Mouse (Mus musculus) erythroblast, embryonic 14.5 days (primary cell): ENCODE measurements around the gene Ggt7. TPM values are rescaled to one million over a fixed set of nuclear protein-coding genes. Genes with fewer than 3 reads are reported as not detected.

Experiments
- H3K27me3 ChIP-seq: 2 replicates; pipeline ENCODE4 v1.6.1; 2012; ENCODE audit warnings: inconsistent platforms; ENCODE audit not compliant: control insufficient read depth
- H3K36me3 ChIP-seq: 2 replicates; pipeline ENCODE4 v1.6.1; 2012; ENCODE audit warnings: mild to moderate bottlenecking, inconsistent platforms; ENCODE audit not compliant: control insufficient read depth
- H3K4me1 ChIP-seq: 2 replicates; pipeline ENCODE4 v1.6.1; 2012; ENCODE audit warnings: inconsistent platforms; ENCODE audit not compliant: control insufficient read depth
- H3K4me3 ChIP-seq: replicated peaks from 2 replicates; pipeline ENCODE3; 2012; ENCODE audit warnings: moderate library complexity, mild to moderate bottlenecking, inconsistent platforms
- H3K9me3 ChIP-seq: 2 replicates; pipeline ENCODE4 v1.6.1; 2012; ENCODE audit warnings: low read length, inconsistent platforms, mixed read lengths; ENCODE audit not compliant: control insufficient read depth
- GATA1 ChIP-seq: IDR thresholded peaks from 2 replicates; pipeline ENCODE4 v1.6.1; 2012; ENCODE audit warnings: low read length, inconsistent platforms, mixed read lengths
- TAL1 ChIP-seq: IDR thresholded peaks from 3 replicates; pipeline ENCODE4 v1.6.1; 2012; ENCODE audit warnings: low read length, inconsistent platforms, mixed read lengths
- polyA plus RNA-seq: library from polyadenylated mRNA; stranded (reverse); fragments of >175 nt; gene quantifications from 2 replicates; pipeline ENCODE4 v1.2.3, GENCODE M21; 2012

Ggt7 gene
- polyA plus RNA-seq: not detected in 2 replicates

DNA sequence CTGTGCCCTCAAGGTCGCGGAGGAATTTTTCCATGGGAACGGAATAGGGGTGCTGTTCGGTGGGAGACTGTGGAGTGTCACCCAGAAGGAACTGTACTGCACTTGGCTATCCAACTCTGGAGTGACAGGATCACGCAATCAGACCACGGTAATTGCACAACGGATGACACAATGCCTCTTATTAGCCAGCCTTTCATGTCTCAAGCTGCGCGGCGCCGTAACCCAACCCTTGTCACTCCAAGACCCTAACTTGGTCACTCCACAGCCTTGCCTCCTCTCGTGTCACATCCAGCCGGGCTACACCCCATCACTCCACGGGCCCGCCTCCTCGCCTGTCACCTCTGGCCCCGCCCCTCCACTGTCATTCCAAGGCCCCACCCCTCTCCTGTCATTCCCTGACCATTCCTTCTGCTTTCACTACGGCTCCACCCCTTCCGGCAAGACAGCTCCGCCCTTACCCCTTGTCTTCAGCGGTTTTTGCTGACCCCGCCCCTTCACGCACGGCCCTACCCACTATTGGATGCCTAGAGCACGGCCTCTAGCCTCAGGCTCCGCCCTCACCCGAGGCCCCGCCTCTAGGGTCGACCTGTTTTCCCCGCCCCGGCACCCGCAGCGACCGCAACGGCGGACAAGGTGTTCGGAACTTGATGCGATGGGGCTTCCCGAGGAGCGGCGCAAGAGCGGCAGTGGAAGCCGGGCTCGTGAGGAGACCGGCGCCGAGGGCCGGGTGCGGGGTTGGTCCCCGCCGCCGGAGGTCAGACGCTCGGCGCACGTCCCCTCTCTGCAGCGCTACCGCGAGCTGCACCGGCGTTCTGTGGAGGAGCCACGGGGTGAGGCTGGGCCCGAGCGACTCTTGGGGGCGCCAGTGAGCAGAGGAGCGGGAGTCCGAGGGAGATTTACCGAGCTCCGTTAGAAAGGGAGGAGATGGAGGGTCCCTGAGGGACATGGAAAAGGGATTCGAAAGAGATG is at the start of gene Ggt7, which contains the start of gene Acss2:
Gene Ggt7 (minus strand): TSS at position 783 of the 969 bp plus-strand sequence.
Gene Acss2 (plus strand): TSS at position 494 of the 969 bp plus-strand sequence.
- no peaks in the 10 kb centered on the region for H3K9me3 ChIP-seq
- H3K4me3 ChIP-seq: peak within 1 kb of the TSS; percentile 86
- peaks cover 2% of the 10 kb centered on the region for H3K36me3 ChIP-seq
- peaks cover 34% of the 10 kb centered on the region for H3K4me1 ChIP-seq
- H3K27me3 ChIP-seq: peaks cover 39% of the 10 kb centered on the region
- TF ChIP-seq GATA1: no peak
- TF ChIP-seq TAL1: no peak

DNA sequence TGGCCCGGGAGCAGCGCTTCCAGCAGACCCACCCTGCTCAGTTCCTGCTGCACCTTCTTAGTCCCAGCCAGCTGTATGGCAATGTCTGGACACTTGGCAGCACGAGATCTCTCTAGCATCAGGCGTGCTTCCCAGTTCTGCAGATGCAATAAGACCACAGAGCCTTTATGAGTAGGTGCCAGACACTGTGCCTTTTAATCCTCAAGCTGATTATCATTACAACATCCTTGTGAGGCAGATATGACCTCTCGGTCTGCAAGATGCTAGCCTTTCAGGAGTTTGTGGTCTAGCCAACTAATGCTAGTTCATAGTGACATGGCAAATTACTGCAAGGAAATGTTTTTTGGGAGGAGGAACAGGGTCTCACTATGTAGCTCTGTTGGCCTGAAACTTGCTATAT is 49.7 kb upstream of the Ggt7 start:
- Histone ChIP-seq H3K36me3 (peaks cover 98% of the 10 kb centered on the region), H3K4me3 (no peak overlapping the region), H3K27me3 (no peaks in the 10 kb centered on the region), H3K4me1 (peaks cover 10% of the 10 kb centered on the region), H3K9me3 (no peaks in the 10 kb centered on the region)
- TF ChIP-seq TAL1 (no peak), GATA1 (no peak)

DNA sequence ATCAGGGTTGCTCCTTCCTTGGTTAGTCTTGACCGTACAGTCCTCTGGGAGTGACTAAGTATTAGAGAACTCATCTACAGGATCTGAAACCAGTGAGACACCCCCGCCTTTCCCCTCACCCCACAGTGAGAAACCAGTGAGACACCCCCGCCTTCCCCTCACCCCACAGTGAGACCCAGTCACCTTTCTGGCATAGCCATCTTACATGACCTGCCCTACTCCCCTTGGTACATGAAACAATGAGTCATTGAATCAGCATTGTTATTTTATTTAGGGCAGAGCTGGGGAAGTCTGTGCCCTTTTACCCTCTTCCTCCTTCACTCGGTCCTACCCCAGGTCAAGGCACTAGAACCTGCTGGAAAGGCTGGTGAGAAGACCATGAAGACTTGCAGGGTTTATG is 44.9 kb upstream of the Ggt7 start:
- H3K4me1 ChIP-seq: peaks cover 14% of the 10 kb centered on the region
- H3K9me3 ChIP-seq: no peaks in the 10 kb centered on the region
- H3K36me3 ChIP-seq: peaks cover 98% of the 10 kb centered on the region
- no peaks in the 10 kb centered on the region for H3K27me3 ChIP-seq
- no peak for TF ChIP-seq TAL1
- no peak for TF ChIP-seq GATA1
- H3K4me3 ChIP-seq: no peak overlapping the region

DNA sequence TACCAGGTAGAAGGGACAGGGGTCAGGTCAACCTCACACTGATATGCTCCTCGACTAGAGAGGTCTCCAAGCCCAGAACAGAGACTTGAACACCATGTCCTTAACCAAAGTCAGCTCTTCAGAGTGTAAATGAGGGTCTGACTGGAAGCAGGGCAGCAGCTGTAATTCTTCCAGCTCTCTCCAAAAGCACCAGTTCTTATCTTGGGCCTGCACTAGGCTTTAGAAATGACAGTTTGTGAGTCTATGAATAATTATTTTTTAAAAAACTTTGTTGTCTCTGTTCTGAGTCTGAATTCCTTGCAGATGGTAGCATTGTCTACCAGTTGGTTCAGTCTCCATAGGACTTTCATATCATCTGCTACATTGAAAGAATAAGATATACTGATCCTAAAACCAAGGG is 44.2 kb upstream of the Ggt7 start:
- Histone ChIP-seq H3K9me3 (no peaks in the 10 kb centered on the region), H3K4me1 (peaks cover 9% of the 10 kb centered on the region), H3K4me3 (no peak overlapping the region), H3K27me3 (no peaks in the 10 kb centered on the region), H3K36me3 (peaks cover 93% of the 10 kb centered on the region)
- TF ChIP-seq GATA1 (no peak), TAL1 (no peak)

DNA sequence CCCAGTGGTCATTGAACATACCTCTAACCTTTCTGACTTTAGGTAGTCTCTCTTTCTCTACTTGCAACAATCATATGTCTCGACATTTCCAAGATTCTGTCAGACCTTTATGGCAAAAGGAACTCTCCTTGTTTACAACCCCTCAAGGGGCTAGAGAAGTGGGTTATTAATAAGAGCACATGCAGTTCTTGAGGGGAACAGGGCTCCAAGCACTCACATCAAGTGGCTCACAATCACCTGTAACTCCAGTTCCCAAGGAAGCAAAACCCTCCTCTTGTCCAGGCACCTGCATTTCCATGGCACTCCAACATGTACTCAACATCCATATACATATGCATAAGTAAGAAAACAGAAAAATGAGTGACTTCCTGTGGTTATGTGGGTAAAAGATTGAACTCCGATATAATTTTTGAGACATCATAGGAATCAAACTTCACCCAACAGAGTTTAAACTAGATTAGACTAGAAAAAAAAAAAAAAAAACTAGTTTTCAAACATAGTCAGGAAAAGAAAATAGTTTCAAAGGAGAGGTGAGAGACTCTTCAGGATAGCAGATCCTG is 36.5 kb upstream of the Ggt7 start:
- no peak for TF ChIP-seq TAL1
- TF ChIP-seq GATA1: no peak
- H3K27me3 ChIP-seq: no peaks in the 10 kb centered on the region
- no peaks in the 10 kb centered on the region for H3K9me3 ChIP-seq
- peaks cover 57% of the 10 kb centered on the region for H3K36me3 ChIP-seq
- peaks cover 24% of the 10 kb centered on the region for H3K4me1 ChIP-seq
- H3K4me3 ChIP-seq: no peak overlapping the region

DNA sequence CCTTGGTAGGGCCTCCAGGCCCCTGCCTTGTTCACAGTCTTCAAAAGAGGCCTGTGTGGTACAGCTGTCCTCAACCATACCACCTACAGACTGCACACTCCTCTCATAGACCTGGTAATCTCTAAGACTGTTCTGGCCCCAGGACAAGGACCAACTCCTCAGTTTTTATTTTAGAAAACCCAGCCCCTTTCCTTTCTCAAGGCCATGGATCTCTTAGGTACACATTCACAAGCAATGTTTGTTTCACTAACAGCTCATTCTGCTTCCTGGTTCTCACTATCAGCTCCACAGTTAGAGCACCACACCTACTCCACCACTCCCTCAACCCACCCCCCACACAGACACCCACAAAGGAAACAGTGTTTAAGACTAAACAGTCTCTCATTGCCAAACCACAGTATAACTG is 34.9 kb upstream of the Ggt7 start:
- Histone ChIP-seq H3K4me3 (no peak overlapping the region), H3K27me3 (no peaks in the 10 kb centered on the region), H3K9me3 (no peaks in the 10 kb centered on the region), H3K36me3 (peaks cover 43% of the 10 kb centered on the region), H3K4me1 (peaks cover 24% of the 10 kb centered on the region)
- no peak for TF ChIP-seq TAL1
- no peak for TF ChIP-seq GATA1

DNA sequence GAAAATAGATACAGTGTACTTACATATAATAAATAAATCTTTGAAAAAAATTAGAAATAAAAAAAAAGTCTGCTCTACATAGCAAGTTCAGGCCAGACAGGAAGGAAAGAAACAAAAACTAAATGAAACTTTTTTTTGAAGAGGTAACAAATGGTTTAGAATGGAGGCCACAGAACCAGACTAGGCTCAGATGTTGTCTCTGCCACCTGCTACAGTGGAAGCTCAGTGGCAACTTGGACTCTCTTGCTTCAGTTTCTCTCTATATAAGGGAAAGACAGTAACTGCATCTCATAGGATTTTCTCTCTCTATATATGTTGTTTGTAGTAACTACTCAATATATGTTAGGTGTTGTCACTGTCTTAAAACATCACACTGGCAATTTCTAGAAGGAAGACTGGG is 34.3 kb upstream of the Ggt7 start:
- H3K9me3 ChIP-seq: no peaks in the 10 kb centered on the region
- peaks cover 24% of the 10 kb centered on the region for H3K4me1 ChIP-seq
- H3K4me3 ChIP-seq: no peak overlapping the region
- H3K27me3 ChIP-seq: no peaks in the 10 kb centered on the region
- peaks cover 42% of the 10 kb centered on the region for H3K36me3 ChIP-seq
- TF ChIP-seq TAL1 (no peak), GATA1 (no peak)

DNA sequence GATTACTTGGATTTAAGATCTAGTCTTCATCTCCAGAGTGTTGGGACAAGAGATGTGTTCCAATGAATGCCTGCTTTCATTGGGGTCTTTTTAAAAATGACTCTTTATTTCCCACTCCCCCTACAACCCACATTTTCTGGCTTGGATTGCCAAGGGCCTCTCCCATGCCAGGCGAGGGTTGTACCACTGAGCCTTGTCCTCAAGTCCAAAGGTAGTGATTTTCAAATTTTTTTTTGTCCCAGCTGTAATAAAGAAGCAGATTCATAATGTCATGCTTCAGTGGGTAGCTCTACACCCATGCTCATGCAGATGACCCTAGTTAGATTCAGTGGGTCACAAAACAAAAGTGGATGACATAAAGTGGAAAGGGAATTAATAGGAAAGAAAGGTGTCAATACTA is 28.9 kb upstream of the Ggt7 start:
- TF ChIP-seq TAL1: no peak
- TF ChIP-seq GATA1: no peak
- no peak overlapping the region for H3K4me3 ChIP-seq
- H3K4me1 ChIP-seq: peaks cover 2% of the 10 kb centered on the region
- H3K27me3 ChIP-seq: no peaks in the 10 kb centered on the region
- H3K36me3 ChIP-seq: peaks cover 18% of the 10 kb centered on the region
- H3K9me3 ChIP-seq: no peaks in the 10 kb centered on the region

DNA sequence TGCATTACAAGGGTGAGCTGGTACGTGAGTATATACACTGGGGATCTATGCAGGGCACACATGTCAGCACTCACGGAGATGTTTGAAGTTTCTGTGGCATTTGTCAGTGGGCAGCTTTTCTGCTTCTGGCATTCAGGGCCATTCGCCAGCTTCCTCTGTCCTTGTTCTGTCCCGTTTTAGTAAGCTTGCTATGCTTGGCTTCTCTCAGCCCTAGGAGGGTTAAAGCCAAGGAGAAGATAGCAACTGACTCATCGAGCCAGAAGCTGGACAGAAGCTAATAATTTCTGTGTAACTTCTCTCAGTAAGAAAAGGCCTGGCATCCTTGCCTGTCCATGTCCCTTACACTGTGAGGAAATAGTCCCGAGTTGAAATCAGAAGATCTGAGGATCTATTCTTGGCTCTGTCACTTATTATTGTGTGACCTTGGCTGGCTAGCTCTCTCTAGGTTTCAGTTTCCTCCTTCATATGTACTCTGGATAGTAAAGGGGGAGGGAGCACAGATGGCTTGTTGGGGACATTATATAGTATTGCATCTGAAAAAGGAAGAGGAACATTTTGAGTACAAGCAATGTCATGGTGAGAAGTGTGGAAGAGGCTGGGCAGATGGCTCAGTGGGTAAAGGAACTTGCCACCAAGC is 22.9 kb upstream of the Ggt7 start:
- peaks cover 11% of the 10 kb centered on the region for H3K4me1 ChIP-seq
- TF ChIP-seq GATA1 (no peak), TAL1 (no peak)
- H3K4me3 ChIP-seq: no peak overlapping the region
- H3K36me3 ChIP-seq: no peaks in the 10 kb centered on the region
- no peaks in the 10 kb centered on the region for H3K27me3 ChIP-seq
- no peaks in the 10 kb centered on the region for H3K9me3 ChIP-seq
